Mouse (Mus musculus) thymus, adult 2 months (tissue): ENCODE results near the gene Btbd11. TPM values are rescaled to one million over a fixed set of nuclear protein-coding genes. Genes with fewer than 3 reads are reported as not detected.

Experiments used
- DNase-seq: peaks from one replicate; pipeline ENCODE4 v3.0.0; 2021
- H3K27ac ChIP-seq: fragments of 200-500 bp; 2 replicates; pipeline ENCODE4 v1.5.1; 2012; ENCODE audit warnings: low read length, control low read depth; ENCODE audit not compliant: control insufficient read depth, insufficient read depth
- H3K27me3 ChIP-seq: fragments of 200-500 bp; 2 replicates; pipeline ENCODE4 v1.6.1; 2012; ENCODE audit warnings: mild to moderate bottlenecking, low read length, moderate library complexity, mixed read lengths; ENCODE audit not compliant: control insufficient read depth, insufficient read depth
- H3K36me3 ChIP-seq: fragments of 200-500 bp; 2 replicates; pipeline ENCODE4 v1.6.1; 2012; ENCODE audit warnings: mild to moderate bottlenecking, low read length, moderate library complexity; ENCODE audit not compliant: control insufficient read depth, insufficient read depth
- H3K4me1 ChIP-seq: fragments of 200-500 bp; replicated peaks from 2 replicates; pipeline ENCODE4 v1.6.1; 2012; ENCODE audit warnings: low read length; ENCODE audit not compliant: control insufficient read depth, insufficient read depth
- H3K4me3 ChIP-seq: fragments of 200-500 bp; 2 replicates; pipeline ENCODE4 v1.5.1; 2012; ENCODE audit warnings: mild to moderate bottlenecking, low read length, control low read depth, moderate library complexity; ENCODE audit not compliant: control insufficient read depth, insufficient read depth
- CTCF ChIP-seq: fragments of 200-500 bp; IDR thresholded peaks from 2 replicates; pipeline ENCODE4 v1.5.1; 2012; ENCODE audit warnings: mild to moderate bottlenecking, control low read depth, low read length, moderate library complexity, borderline replicate concordance; ENCODE audit not compliant: control insufficient read depth, poor library complexity, insufficient read depth; ENCODE audit errors: extremely low read depth
- POLR2A ChIP-seq: fragments of 200-500 bp; IDR thresholded peaks from 2 replicates; pipeline ENCODE4 v1.6.1; 2012; ENCODE audit warnings: mild to moderate bottlenecking, low read length, control low read depth, moderate library complexity; ENCODE audit not compliant: control insufficient read depth, poor library complexity, insufficient read depth; ENCODE audit errors: extremely low read depth
- WGBS: fragments of 180-500 bp; shearing (Covaris S2); methylation state at CpG from one replicate; pipeline ENCODE4 v1.1.7; 2018; 5-methylcytosine and 5-hydroxymethylcytosine counted together
- polyA plus RNA-seq: library from polyadenylated mRNA; depleted of rRNA; stranded (reverse); fragments of >200 nt; gene quantifications from 2 replicates; pipeline ENCODE4 v1.2.3, GENCODE M21; 2012

Gene Btbd11
- polyA plus RNA-seq, 1 experiment, result 32.3 TPM

DNA sequence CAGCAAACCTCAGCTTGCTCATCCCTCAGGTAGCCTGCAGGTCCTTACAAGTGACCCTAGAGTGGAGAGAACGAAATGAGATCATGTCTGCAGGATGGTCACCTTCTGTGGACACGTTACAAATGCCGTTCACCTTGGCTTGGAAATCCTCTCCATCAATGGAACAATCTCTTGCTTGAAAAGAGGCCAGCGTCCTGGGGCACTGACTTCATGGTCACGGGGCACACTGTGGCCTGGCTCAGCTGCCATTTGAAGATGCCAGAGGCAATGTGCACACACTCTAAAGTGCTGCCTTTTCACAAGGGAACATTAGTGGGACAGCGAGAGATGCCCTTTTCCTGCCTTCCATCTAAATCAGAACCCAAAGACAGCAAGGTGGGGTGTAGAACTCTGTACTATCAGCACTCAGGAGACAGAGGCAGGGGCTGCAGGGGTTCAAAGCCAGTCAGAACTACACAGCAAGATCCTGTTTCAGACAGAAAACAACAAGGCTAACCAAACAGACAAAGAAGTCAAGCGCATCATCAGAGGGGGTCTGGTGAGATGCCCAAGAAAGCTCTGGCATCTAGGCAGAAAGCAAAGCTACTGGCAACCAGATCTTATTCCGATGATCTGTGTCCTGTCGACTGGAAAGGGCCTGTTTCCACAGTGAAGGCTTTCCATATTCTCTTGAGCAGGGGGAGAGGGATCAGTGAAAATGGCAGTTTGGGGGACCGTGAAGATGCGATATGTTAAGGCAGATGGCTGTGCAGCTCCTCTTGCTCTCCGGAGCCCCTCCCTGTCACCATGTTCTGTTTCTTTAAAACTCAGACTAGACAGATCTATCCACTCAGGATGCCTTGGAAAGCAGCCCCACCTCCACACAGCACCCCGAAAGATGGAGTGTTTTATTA, 79.1 kb downstream of the Btbd11 start:
- WGBS, result 92% methylated on average over 13 of the region's 13 CpGs
- no peak overlapping the region for H3K27ac ChIP-seq
- no peak for DNase-seq
- H3K4me3 ChIP-seq, result no peak overlapping the region
- no peaks in the 10 kb centered on the region for H3K27me3 ChIP-seq
- H3K36me3 ChIP-seq, result no peaks in the 10 kb centered on the region
- H3K4me1 ChIP-seq, result no peaks in the 10 kb centered on the region
- TF ChIP-seq CTCF, result no peak
- TF ChIP-seq POLR2A, result no peak

DNA sequence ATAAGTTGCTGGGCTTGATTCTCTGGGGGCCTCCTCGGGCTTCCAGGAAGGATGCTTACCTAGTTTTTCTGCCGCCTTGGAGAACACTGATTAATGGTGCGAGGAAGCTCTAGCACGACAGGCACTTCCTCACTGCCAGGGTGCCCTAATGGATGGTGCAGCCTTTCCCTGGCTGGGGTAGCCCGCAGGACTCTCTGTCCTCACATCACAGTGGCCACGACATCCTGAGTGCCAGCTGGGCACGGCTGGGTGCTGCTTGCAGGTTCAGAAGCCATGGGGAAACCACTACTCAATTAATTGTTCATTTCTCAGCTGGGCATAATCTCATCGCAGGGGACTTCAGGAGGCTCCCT, 79.8 kb downstream of the Btbd11 start:
- no peak for TF ChIP-seq CTCF
- Histone ChIP-seq H3K4me3 (no peak overlapping the region), H3K27ac (no peak overlapping the region), H3K36me3 (no peaks in the 10 kb centered on the region), H3K4me1 (no peaks in the 10 kb centered on the region), H3K27me3 (no peaks in the 10 kb centered on the region)
- WGBS, result 34% methylated on average over 8 of the region's 8 CpGs
- DNase-seq, result no peak

DNA sequence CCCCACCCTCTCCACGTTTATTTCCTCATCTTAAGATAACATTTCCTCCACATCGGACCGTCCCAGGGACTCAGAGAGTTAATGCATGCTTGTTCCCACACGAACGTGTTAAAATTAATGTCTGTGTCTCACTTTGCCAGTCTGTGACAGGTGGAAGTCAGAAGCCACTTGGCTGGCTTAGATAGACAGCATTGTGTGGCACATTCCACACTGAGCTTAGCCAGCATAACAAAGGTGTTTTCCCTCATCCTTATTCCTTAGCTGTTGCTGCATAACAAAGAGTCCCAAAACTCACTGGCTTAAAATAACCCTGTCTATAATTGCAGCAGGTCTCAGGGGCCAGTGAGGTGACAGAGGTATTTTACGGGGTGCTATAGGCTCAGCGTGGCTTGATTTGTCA, 80.8 kb downstream of the Btbd11 start:
- no peaks in the 10 kb centered on the region for H3K27me3 ChIP-seq
- H3K27ac ChIP-seq, result no peak overlapping the region
- DNase-seq, result no peak
- WGBS, result 50% methylated on average over 7 of the region's 7 CpGs
- TF ChIP-seq POLR2A (no peak), CTCF (no peak)
- H3K4me1 ChIP-seq, result no peaks in the 10 kb centered on the region
- H3K36me3 ChIP-seq, result no peaks in the 10 kb centered on the region
- no peak overlapping the region for H3K4me3 ChIP-seq

DNA sequence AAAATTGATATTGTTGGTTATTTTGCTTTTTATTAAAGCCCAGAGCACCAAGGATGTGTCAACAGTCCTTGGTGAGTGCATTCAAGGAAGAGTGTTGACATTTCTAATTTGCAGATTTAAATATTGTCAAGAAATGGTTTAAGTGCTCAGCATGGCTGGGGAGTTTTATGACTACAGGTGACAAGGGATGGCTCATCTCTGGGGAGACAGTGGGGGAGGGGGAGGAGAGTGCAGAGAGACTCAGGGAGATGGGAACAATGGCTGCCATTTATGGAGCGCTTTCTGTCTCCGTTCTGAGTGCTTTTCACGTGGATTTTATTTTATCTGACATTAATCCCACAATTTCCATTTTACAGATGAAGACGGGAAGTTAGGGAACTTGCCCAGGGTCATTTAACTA, 81.9 kb downstream of the Btbd11 start:
- WGBS, result 94% methylated on average over 4 of the region's 4 CpGs
- H3K36me3 ChIP-seq, result no peaks in the 10 kb centered on the region
- TF ChIP-seq CTCF (no peak), POLR2A (no peak)
- H3K4me3 ChIP-seq, result no peak overlapping the region
- H3K4me1 ChIP-seq, result no peaks in the 10 kb centered on the region
- no peak for DNase-seq
- no peak overlapping the region for H3K27ac ChIP-seq
- H3K27me3 ChIP-seq, result no peaks in the 10 kb centered on the region

DNA sequence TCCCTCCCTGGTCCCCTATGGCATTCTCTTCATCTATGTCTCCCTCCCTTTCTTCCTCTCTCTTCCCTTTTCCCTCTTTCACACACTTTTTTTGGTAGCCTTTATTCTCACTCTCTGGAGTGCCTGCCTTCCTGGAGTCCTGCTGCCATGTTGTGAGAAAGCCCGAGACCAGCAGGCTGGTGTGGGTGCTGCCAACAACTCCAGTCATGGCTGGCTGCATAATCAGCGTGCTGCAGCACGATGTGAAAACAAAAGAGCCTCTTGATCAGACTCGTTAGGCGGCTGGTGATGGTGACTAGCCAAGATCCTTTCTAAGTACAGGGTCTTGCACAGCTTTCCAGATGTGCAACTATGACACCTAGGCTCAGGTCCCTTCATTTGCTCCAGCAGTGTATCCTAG, 82.7 kb downstream of the Btbd11 start:
- no peak for DNase-seq
- TF ChIP-seq POLR2A (no peak), CTCF (no peak)
- no peak overlapping the region for H3K27ac ChIP-seq
- no peak overlapping the region for H3K4me3 ChIP-seq
- H3K36me3 ChIP-seq, result no peaks in the 10 kb centered on the region
- H3K4me1 ChIP-seq, result no peaks in the 10 kb centered on the region
- H3K27me3 ChIP-seq, result no peaks in the 10 kb centered on the region
- 94% methylated on average over 5 of the region's 5 CpGs for WGBS

DNA sequence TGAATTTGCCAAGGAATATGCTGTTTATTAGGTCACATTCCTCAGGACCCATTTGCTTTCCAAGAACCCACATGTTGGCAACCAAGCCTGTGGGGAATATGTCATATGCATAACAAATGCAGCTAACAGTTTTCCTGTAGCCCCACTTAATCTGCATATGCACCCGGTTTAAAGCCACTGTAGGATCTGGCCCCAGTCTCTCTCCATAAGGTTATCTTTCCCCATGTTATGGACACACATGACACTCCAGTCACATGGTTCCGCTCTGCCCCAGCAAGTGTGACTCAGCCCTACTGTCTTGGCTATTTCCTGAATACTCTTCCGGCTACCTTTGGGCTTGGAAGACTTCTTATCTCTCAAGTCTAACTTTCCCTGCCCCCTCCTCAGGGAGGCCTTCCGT, 86.7 kb downstream of the Btbd11 start:
- 92% methylated on average over 4 of the region's 4 CpGs for WGBS
- Histone ChIP-seq H3K4me1 (no peaks in the 10 kb centered on the region), H3K27me3 (no peaks in the 10 kb centered on the region)

More for the DNA sequence above, 86.7 kb downstream of the Btbd11 start:
- no peak for DNase-seq
- no peaks in the 10 kb centered on the region for H3K36me3 ChIP-seq
- no peak overlapping the region for H3K4me3 ChIP-seq
- TF ChIP-seq POLR2A (no peak), CTCF (no peak)
- H3K27ac ChIP-seq, result no peak overlapping the region
